Mouse (Mus musculus): Measurements from ENCODE around the gene Uba52. TPM values are rescaled to one million over a fixed set of nuclear protein-coding genes. Genes with fewer than 3 reads are reported as not detected.

The Uba52 gene
- polyA plus RNA-seq, 2 experiments: 1,113 to 1,844 TPM

DNA sequence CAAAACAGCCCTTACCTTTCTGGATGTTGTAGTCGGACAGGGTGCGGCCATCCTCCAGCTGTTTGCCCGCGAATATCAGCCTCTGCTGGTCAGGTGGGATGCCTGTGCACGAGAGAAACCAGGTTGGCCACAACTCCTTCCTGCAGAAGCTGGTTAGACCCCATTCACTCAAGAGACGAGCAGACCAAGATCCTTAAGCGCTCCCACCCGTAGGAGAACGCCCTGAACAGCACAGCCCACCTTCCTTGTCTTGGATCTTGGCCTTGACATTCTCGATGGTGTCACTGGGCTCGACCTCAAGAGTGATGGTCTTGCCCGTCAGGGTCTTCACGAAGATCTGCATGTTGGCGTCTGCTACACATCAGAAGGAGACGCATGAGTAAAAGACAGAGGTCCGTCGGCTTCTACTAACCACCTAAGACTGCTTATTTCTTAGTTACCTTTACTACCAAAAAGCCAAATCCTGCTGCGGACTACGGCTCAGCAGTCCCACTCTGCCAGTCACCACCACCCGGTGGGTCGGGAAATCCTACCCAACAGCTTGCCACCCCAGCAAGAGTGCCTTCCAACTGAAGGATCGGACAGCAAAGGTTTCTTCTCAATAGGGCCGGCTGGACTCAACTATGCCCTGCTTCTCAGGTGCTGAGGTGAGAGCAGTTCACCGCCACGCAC lies 1.2 kb downstream of the Uba52 start:
- H3K27ac ChIP-seq (replicated peaks; ENCODE audit: low read depth, low read length): peak overlapping the region; percentile 96
- peaks cover 40% of the 10 kb centered on the region for H3K36me3 ChIP-seq (ENCODE audit: control insufficient read depth, insufficient read depth, low read length)
- H3K9ac ChIP-seq (ENCODE audit: low read depth, low read length, severe bottlenecking): peak overlapping the region; percentile 95
- H3K4me3 ChIP-seq (replicated peaks; ENCODE audit: low read length): peak overlapping the region; percentile 97
- WGBS: 11% methylated on average over 25 of the region's 25 CpGs
- TF ChIP-seq POLR2A (IDR thresholded peaks at IDR 0.05; ENCODE audit: borderline replicate concordance, extremely low read depth, insufficient read depth, insufficient read length): no peak
- ATAC-seq (ENCODE audit: low FRiP score, low read depth) (no peak), DNase-seq (ENCODE audit: low spot score) (no peak)
- peaks cover 28% of the 10 kb centered on the region for H3K4me1 ChIP-seq (ENCODE audit: control insufficient read depth, insufficient read depth, low read length)
- no peaks in the 10 kb centered on the region for H3K27me3 ChIP-seq (ENCODE audit: control insufficient read depth, insufficient read depth, low read length)
- H3K9me3 ChIP-seq (ENCODE audit: control insufficient read depth, low read length): no peaks in the 10 kb centered on the region
- H3K4me2 ChIP-seq (replicated peaks; ENCODE audit: low read depth, low read length, severe bottlenecking): peak overlapping the region; percentile 88

DNA sequence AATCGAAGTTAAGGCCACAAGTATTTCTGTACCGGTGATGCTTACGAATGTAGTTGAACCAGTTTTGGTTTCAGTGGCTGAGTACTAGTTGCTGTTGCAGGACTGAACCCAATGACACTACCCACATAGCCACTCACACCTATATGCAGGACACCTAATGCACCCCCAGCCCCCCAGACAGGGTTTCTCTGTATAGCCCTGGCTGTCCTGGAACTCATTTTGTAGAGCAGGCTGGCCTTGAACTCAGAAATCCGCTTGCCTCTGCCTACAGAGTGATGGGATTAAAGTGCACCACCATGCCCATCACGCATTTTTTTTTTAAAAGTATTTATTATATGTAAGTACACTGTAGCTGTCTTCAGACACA lies 3.6 kb downstream of the Uba52 start:
- DNase-seq (ENCODE audit: low spot score) (no peak), ATAC-seq (ENCODE audit: low FRiP score, low read depth) (no peak)
- peak overlapping the region; percentile 57; the same call in 1 of the 2 replicates for H3K4me3 ChIP-seq (replicated peaks; ENCODE audit: low read length)
- H3K4me1 ChIP-seq (ENCODE audit: control insufficient read depth, insufficient read depth, low read length): peaks cover 52% of the 10 kb centered on the region
- TF ChIP-seq POLR2A (IDR thresholded peaks at IDR 0.05; ENCODE audit: borderline replicate concordance, extremely low read depth, insufficient read depth, insufficient read length): no peak
- H3K9ac ChIP-seq (ENCODE audit: low read depth, low read length, severe bottlenecking): peak overlapping the region; percentile 73; the same call in 1 of the 2 replicates
- H3K4me2 ChIP-seq (replicated peaks; ENCODE audit: low read depth, low read length, severe bottlenecking): 0 out of 2 replicates have a peak overlapping the region, but pooled peaks have one; percentile 74
- H3K36me3 ChIP-seq (ENCODE audit: control insufficient read depth, insufficient read depth, low read length): peaks cover 23% of the 10 kb centered on the region
- H3K9me3 ChIP-seq (ENCODE audit: control insufficient read depth, low read length): no peaks in the 10 kb centered on the region
- H3K27ac ChIP-seq (replicated peaks; ENCODE audit: low read depth, low read length): no peak overlapping the region
- peaks cover 3% of the 10 kb centered on the region; the same call in 1 of the 2 replicates for H3K27me3 ChIP-seq (ENCODE audit: control insufficient read depth, insufficient read depth, low read length)
- WGBS: 55% methylated on average over 5 of the region's 5 CpGs

DNA sequence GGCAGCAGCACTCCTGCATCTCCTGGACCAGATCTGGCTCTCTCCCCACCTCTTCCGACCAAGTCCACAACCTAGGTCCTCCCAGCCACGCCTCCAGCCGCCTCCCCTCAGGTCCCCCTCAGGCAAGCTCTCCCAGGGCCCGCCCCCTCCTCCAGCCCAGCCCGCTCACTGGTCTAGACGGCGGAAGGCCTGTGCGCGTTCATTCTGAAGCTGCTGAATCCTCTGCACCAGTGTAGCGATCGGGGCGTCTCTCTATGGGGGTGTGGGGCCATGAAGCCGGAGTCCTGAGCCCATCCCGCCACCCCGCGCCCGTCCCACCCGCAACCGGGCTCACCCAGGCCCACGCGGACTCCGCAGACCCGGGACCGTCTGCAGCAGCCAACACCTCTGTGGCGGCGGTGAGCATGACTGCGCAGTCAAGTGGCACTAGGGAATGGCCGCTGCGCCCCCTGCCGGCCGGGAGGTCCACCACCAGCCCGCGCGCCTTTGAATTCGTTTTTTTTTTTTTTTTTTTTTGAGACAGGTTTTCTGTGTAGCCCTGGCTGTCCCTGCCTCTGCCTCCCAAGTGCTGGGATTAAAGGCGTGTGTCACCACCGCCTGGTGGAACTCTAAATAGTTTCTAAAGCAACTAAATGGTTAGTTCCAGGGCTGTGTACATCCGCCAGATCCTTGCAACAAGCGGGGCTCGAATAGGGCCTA lies 4.1 kb downstream of the Uba52 start, which contains the start of gene Rex1bd:
Rex1bd (minus strand) TSS at position 425 of the 699 bp plus-strand sequence.
- H3K27me3 ChIP-seq (ENCODE audit: control insufficient read depth, insufficient read depth, low read length): peaks cover 5% of the 10 kb centered on the region; the same call in 1 of the 2 replicates
- DNase-seq (ENCODE audit: low spot score): peak; percentile 94
- peak within 1 kb of the TSS; percentile 74 for H3K4me2 ChIP-seq (replicated peaks; ENCODE audit: low read depth, low read length, severe bottlenecking)
- ATAC-seq (ENCODE audit: low FRiP score, low read depth): peak; percentile 88
- WGBS: 2% methylated on average over 35 of the region's 40 CpGs
- peak within 1 kb of the TSS; percentile 89 for H3K27ac ChIP-seq (replicated peaks; ENCODE audit: low read depth, low read length)
- no peaks in the 10 kb centered on the region for H3K9me3 ChIP-seq (ENCODE audit: control insufficient read depth, low read length)
- peak within 1 kb of the TSS; percentile 57 for H3K4me3 ChIP-seq (replicated peaks; ENCODE audit: low read length)
- H3K4me1 ChIP-seq (ENCODE audit: control insufficient read depth, insufficient read depth, low read length): peaks cover 56% of the 10 kb centered on the region
- TF ChIP-seq POLR2A (IDR thresholded peaks at IDR 0.05; ENCODE audit: borderline replicate concordance, extremely low read depth, insufficient read depth, insufficient read length): 0 out of 2 replicates have a peak, but pooled peaks have one; percentile 57
- H3K36me3 ChIP-seq (ENCODE audit: control insufficient read depth, insufficient read depth, low read length): peaks cover 23% of the 10 kb centered on the region
- peak within 1 kb of the TSS; percentile 73 for H3K9ac ChIP-seq (ENCODE audit: low read depth, low read length, severe bottlenecking)

DNA sequence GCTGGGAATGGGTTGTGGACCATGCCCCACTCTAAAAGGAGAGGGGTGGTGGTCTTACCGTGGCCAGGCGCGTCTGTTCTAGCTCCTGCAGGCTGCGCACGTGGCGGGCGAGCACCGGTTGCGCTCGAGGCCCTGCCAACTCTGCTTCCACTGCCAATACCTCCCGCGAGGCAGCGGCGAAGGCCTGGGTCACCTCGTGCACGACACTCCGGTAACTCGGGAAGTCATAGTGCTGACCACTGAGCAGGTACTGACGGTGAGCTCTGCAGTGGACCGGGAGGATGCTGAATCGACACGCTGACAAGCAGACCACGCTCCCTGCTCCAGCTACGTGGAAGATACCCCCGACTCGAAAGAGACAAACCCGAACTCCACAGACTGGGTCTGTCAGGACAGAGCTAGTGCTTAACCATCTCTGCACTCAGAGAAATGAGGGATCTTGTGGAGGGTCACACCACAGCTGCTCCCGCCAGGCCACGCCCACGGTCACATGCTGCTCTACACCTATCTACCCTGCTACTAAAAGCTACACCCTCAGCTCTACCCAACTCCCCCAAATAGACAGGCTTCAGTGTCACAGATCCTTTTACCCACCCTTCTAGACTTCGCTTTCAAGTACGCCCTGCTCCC lies 4.8 kb downstream of the Uba52 start:
- no peak for DNase-seq (ENCODE audit: low spot score)

DNA sequence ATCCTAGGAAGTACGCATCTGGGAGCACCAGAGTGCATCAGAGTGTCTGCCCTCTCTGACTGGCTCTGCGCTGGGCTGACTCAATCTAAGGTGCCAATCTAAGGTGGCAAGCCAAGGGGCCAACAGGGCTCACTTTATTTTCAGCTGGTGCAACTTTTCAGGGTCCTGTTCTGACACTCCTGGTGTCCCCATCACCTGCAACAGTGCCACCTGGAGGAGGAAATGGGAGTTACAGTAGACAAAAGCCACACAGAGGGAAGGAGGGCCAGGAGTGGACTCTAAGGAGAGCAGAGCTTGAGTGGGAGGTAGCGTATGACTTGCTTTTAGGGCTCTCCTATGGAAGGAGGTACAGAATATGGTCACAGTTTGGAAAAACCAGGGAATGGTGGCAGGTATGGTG lies 5.8 kb downstream of the Uba52 start:
- Histone ChIP-seq H3K36me3 (ENCODE audit: control insufficient read depth, insufficient read depth, low read length) (peaks cover 23% of the 10 kb centered on the region), H3K4me1 (ENCODE audit: control insufficient read depth, insufficient read depth, low read length) (peaks cover 66% of the 10 kb centered on the region), H3K9ac (ENCODE audit: low read depth, low read length, severe bottlenecking) (no peak overlapping the region), H3K9me3 (ENCODE audit: control insufficient read depth, low read length) (no peaks in the 10 kb centered on the region), H3K4me2 (replicated peaks; ENCODE audit: low read depth, low read length, severe bottlenecking) (peak overlapping the region; percentile 30), H3K4me3 (replicated peaks; ENCODE audit: low read length) (peak overlapping the region; percentile 57; the same call in 1 of the 2 replicates), H3K27me3 (ENCODE audit: control insufficient read depth, insufficient read depth, low read length) (peaks cover 8% of the 10 kb centered on the region; the same call in 1 of the 2 replicates), H3K27ac (replicated peaks; ENCODE audit: low read depth, low read length) (no peak overlapping the region)
- no peak for TF ChIP-seq POLR2A (IDR thresholded peaks at IDR 0.05; ENCODE audit: borderline replicate concordance, extremely low read depth, insufficient read depth, insufficient read length)
- DNase-seq (ENCODE audit: low spot score): peak; percentile 73
- ATAC-seq (ENCODE audit: low FRiP score, low read depth): no peak
- WGBS: 61% methylated on average over 3 of the region's 3 CpGs

More for the DNA sequence above, 4.8 kb downstream of the Uba52 start:
- H3K9me3 ChIP-seq (ENCODE audit: control insufficient read depth, low read length): no peaks in the 10 kb centered on the region
- peak overlapping the region; percentile 89; the same call in 1 of the 2 replicates for H3K27ac ChIP-seq (replicated peaks; ENCODE audit: low read depth, low read length)
- peaks cover 5% of the 10 kb centered on the region; the same call in 1 of the 2 replicates for H3K27me3 ChIP-seq (ENCODE audit: control insufficient read depth, insufficient read depth, low read length)
- TF ChIP-seq POLR2A (IDR thresholded peaks at IDR 0.05; ENCODE audit: borderline replicate concordance, extremely low read depth, insufficient read depth, insufficient read length): no peak
- H3K9ac ChIP-seq (ENCODE audit: low read depth, low read length, severe bottlenecking): peak overlapping the region; percentile 73
- peaks cover 63% of the 10 kb centered on the region for H3K4me1 ChIP-seq (ENCODE audit: control insufficient read depth, insufficient read depth, low read length)
- H3K4me3 ChIP-seq (replicated peaks; ENCODE audit: low read length): peak overlapping the region; percentile 57
- 31% methylated on average over 32 of the region's 32 CpGs for WGBS
- peaks cover 23% of the 10 kb centered on the region for H3K36me3 ChIP-seq (ENCODE audit: control insufficient read depth, insufficient read depth, low read length)
- peak overlapping the region; percentile 74 for H3K4me2 ChIP-seq (replicated peaks; ENCODE audit: low read depth, low read length, severe bottlenecking)
- ATAC-seq (ENCODE audit: low FRiP score, low read depth): peak; percentile 6
